Mouse (Mus musculus) cerebellum, postnatal 10 days (tissue): Measurements from ENCODE around the gene Gpatch4.

ENCODE experiments used
- DNase-seq, 2 experiments: peaks; one replicate each; pipeline ENCODE4 v3.0.0; 2021; ENCODE audit warnings: mixed read lengths in 2 of 2

The Gpatch4 gene

DNA sequence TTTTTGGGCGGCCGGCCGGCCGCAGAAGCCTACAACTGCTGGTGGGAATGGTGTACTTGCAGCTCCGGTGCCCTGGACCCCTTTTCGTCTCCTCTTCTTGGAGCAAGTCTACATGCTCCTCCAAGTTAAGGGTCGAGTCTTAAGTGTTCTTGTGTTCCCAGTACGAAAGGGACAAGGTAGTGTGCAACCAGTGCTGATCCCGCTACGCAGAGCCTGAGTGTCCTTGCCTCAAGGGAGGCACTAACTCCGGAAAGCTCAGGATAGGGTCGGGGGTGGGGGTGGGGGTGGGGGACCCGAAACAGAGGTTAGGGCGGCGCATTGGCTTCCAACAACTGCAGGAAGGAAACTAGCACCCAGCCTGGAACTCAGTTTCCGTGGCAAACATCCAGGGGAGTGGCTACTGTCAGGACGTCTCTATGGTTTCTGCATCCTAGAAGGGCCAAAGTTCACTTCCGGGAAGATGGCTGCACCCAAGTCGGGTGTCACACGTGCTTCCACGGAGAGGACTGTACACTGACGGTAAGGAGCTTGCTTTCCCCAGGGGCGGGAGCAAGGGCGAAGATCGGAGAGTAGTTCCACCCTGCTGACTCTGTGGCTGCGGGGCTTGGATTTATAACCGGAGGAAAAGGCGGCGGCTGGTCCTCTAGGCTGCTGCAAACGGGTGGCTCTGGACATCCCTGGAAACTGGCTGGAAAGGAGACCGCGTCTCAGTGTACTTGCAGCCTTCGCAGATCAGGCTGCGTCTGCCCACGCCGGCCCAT lies at the start of gene Gpatch4:
Gpatch4 (plus strand) TSS at position 448 of the 761 bp plus-strand sequence.
- peak; percentile 95 to 96 for DNase-seq

DNA sequence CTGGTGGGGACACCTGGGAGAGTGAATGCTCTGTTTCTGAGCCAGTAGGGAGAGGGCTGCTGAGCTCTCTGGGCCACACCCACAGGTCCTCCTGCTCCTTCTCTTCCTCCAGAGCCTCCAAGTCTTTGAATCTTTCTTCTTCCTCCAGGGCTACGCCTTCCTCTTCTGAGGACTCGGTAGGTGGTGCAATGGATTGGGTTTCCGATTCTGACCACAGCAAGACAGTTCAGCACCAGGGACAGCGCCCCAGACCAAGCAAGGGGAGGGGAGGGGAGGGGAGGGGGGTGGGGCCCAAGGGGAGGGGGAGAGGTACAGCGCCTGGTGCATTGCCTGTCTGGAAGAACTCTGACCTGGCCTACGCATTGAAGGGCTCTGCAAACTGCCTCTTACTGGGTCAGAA lies 49.5 kb upstream of the Gpatch4 start:
- no peak for DNase-seq

DNA sequence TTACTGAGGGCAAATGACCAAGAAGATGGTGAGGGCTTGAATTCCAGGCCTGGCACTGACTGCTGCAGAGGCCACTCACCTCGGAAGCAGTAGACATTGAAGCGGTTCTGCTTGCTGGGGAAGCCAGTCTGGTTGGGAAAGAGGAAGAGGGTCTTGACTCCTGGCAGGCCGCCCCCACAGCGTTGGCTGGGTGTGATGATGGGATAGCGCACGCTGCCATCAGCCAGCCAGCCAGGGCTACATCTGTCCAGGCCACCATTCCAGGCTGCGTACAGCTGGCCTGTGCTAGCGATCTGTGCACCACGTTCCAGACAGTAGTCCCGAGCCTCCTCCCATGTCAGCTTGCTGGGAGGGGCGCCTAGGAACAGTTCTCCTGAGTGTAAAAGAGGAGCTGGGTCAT lies 47.6 kb upstream of the Gpatch4 start:
- DNase-seq, result no peak

DNA sequence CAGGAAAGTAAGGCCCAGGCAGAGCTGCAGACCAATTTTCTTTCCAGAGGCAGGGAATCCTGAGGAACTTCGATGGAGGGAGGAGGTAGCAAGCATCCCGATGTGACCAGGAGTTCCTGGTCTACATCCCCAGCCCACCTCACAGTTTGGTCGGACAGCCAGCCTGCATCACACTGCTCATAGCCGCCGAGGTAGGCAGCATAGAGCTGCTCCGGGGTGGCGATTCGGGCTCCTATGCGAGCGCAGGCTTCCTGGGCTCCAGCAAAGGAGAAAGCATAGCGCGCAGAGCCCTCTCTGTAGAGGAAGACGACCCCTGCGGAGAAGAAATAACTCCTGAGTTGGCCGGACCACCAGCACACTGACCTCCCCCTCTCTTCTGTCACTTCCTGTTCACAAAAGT lies 46.5 kb upstream of the Gpatch4 start:
- DNase-seq, result no peak

DNA sequence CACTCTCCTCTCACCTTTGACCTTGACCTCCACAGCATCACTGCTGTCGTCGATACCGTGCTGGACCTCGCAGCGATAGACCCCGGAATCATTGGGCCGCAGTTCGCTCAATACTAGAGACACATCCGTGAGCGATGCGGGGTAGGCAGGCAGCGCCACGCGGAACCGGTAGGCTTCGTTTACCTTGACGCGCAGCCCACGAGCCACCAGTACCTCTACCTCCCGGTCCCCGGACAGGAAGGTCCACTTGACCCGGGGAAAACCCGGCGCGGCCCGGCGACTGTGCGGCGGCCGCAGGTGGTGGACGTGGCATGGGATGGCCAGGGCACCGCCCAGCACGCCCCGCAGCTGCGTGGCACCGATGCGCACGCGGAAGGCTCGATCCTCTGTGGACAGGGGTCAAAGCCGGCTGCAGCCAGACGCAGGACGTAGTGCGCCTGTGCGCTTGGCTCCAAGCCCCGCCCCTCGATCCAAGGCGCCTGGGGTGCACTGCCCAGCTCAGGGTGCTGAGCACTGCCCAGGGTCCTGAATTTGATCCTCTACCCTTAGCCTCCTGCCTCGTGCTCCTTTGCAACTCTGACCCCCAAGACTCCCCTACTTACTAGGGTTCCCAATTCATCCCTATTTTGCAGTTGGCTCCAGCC lies 45.8 kb upstream of the Gpatch4 start:
- DNase-seq, result peak; percentile 49 to 57

DNA sequence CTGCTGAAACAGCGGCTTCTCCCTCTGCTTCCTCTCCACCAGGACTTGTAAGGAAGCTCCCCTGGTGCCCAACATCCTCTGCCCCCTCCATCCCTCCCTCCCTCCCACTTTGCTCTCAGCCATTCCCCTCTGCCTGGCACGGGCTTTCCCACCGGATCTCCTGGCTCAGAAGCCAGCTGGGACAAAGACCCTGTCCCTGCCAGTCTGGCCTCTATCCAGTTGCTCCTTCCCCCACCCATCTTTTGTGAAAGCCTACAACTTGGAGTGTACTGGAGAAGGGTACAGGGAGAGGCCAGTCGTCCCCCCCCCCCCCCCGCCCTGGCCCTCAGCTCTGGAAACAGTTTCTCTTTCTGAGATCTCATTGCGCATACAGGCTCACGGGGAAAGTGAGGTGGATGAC lies 44.2 kb upstream of the Gpatch4 start:
- DNase-seq, result peak; percentile 68 to 79

DNA sequence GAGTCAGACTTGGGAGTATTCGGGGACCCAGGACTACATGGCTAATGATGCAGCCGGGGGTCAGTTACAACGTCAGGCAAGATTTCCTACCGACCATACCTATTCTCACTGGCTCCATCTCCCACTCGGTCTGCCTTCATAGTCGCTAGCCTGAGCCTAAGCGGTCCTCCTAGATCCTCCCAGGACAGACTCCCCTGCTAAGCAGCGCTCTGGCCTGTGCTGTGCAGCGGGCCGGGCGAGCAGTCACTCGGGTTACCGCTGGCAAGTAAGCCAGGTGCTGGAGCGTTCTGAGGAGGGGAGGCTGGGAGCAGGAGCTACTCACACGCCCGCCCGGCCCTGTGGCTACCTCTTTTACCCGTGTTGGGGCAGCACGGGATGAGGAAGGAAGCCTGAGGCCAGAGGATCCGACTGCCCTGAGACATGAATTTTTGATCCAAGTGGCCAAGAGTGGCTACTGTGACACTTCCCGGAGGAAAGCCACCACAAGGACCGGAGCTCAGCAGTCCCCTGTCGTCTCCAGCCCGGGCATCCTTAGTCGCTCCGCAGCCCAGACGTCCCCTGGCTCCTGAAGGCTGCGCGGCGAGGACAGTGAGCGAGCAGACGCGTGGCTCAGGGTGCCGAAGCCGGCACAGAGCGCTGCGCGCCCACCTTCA lies 43.5 kb upstream of the Gpatch4 start:
- DNase-seq, result no peak

DNA sequence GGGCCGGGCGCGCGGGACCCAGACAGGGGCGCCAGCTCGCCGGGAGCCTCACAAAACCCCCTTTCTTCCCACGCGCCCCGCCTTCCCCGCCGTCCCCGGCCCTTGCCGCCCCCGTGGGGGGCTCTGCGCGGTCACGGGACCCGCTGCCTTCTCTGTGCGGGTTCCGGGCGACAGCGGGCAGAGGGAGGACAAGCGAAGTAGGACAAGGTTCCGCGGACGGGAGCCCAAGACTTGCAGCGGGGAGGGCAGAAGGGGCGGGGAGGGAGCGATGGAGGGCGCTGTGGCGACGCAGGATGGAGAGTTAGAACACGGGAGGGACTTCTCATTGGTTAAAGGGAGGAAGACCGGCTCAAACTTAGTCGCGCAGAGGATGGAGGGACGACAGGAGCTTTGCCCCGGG lies 42.7 kb upstream of the Gpatch4 start, which contains the start of gene Bcan:
Bcan (minus strand) TSS at position 50 of the 400 bp plus-strand sequence.
- DNase-seq, result peak; percentile 63 to 67

DNA sequence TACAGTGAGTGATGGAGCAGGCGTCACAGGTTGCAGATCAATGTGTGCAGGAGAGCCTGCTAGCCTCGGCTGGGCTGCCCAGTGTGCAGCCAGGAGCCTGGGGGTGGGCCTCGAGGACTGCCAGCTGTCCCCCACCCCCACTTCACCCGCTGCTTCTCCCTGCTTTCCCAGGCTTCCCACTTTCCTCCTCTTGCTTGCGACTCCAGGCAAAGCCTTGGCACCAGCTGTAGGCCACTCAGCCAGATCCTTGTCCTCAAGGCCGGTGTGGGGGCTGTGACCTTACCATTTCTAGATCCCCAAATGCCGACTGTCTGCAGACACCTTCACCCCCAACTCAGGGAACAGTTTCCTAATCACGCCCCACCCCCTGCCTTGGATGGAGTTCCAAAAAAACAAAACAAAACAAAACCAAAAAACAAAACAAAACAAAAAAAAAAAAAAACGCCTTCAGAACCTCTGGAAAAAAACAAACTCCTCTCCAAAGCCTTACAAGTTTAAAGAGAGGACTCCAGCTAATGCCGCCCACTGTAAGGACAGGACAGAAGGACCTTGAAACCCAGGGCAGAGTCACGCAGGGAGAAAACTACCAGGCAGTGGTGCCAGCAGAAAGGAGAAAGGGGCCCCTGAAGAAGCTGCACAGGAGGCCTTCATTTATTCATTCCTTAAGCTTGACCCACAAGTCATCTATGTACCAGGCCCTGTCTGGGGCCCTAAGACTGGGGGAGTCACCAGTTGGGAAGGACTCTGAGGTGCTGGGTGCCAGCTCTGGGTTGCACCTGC lies 41.9 kb upstream of the Gpatch4 start:
- peak in 1 of 2 experiments; percentile 64 for DNase-seq

DNA sequence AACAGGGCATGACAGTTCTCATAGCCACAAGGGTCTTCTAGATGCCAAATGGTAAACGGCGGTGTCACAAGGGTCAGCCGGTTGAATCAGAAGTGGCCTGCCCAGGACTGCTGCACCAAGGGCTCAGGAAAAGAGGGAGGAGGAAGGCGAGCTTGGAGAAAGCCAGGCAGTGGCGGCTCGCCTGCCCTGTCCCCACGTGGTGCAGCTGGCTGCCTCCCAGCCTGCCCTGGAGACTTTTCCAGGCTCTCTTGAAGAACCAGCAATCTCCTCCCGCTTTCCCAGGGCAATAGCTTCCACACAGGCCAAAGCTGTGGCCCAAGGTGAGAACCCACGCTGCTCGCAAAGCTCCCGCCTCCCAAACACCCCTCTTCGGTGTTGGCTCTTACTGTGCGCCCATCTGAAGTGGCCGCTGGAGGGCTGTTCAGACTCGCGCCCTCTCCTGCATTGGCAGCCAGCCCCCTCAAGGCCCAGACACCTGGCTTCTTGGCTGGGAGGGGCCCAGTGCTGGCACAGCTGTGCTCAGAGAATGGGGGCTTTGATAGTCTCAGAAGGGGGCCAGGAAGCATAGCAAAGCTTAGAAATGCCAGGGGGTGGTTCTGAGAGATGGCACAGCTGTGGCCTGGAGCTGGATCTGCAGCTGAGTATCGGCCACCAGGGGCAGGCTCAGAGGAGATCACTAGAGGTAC lies 40.5 kb upstream of the Gpatch4 start:
- peak; percentile 69 to 78 for DNase-seq

DNA sequence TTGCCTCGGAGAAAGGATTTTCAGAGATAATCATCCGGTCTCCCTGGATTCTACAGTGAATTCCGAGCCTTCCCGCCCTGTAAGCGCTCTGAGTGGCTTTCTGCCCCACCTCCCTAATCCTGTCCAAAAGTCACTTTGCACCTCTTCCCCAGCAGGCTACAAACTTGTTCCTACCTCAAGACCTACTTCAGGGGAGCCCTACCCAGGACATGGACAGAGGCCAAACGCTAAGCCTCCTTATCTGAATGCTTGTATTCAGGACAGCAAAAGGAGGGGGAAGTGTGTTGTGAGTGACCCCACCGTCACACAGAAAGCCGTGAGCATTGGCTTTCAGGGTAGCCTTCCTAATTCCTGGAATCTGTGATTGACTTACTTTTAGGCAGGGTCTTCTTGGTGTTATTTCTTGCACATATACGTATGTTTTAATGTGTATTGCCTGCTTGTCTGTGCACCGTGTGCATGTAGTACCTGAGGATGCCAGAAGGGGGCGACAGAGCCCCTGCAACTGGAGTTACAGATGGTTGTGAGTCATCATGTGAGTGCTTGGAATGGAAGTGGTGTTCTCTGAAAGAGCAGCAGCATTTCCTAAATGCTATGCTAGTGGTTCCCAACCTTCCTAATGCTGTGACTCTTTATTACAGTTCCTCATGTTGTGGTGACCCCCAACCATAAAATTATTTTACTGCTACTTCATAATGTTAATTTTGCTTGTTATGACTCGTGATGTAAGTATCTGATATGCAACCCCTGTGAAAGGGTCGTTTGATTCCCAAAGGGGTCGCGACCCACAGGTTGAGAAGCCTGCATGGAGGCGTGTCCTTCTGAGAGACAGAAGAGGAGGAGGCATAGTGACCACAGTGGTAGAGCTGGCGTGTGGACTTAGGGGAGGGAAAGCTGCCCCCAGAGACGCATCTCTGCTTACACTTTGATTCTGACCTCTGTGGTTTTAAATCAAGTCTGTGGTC lies 36.8 kb upstream of the Gpatch4 start:
- peak in 1 of 2 experiments; percentile 47 for DNase-seq

DNA sequence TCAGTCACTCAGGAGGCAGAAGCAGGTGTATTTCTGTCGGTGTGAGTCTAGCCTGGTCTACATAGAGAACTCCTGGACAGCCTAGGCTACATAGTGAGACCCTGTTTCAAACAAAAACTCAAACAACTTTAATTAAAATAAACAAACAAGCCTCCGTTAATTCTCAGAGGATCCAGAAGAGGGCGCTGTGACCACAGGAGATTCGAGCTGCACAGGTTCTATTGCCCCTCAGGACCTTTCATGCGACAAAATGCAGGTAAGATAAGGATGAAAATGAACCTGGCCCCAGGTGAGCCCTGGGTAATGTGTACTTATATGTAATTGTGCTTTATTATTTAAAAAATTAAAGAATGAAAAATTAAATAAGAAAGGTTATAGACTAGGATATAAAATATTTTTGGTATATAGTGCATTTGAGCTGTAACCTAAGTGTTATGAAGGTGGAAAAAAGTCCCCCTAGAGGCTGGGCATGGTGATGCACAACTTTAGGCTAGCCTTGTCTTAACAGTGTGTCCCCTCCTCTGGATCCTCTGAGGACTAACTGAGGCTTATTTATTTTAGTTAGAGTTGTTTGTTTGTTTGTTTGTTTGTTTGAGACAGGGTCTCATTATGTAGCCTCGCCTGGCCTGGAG lies 32.2 kb upstream of the Gpatch4 start:
- peak; percentile 59 to 66 for DNase-seq

DNA sequence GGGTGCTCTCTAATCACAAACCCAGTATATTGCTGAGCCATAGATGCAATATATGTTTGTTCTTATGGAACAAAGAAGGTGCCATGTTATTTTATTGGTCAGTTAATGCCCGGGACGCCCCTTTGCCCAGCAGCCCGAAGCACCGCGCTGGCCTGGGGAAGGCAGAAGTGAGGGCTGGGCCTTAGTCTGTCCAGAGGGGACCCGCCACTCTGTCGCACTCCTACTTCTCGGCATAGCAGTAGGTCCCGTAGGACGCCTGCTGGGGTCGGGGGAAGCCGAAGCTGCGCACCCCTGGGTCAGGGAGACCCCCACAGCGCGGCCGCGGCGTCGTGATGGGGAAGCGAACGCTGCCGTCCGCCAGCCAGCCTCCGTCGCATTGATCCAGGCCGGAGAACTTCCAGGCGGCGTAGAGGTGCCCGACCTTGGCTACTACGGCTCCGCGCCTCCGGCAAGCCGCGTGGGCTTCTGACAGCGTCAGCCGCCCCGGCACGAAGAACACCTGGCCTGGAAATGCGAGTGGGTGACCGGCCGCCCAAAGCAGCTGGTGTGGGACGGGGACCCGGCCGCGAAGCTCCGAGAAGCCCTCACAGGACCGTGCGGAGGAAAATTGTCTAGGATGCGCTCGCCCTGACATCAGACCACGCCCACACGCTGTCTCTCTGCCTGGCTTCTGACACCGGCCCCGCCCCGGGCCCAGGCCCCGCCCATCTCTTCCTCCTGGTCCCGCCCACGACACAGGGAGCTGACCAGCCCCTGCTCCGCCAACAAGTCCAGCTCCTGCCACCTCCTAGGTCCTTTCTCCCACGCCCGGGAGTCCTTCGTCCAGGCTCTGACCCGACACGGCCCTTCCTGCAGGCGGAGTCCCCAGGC lies 20.4 kb upstream of the Gpatch4 start:
- peak; percentile 92 to 96 for DNase-seq

DNA sequence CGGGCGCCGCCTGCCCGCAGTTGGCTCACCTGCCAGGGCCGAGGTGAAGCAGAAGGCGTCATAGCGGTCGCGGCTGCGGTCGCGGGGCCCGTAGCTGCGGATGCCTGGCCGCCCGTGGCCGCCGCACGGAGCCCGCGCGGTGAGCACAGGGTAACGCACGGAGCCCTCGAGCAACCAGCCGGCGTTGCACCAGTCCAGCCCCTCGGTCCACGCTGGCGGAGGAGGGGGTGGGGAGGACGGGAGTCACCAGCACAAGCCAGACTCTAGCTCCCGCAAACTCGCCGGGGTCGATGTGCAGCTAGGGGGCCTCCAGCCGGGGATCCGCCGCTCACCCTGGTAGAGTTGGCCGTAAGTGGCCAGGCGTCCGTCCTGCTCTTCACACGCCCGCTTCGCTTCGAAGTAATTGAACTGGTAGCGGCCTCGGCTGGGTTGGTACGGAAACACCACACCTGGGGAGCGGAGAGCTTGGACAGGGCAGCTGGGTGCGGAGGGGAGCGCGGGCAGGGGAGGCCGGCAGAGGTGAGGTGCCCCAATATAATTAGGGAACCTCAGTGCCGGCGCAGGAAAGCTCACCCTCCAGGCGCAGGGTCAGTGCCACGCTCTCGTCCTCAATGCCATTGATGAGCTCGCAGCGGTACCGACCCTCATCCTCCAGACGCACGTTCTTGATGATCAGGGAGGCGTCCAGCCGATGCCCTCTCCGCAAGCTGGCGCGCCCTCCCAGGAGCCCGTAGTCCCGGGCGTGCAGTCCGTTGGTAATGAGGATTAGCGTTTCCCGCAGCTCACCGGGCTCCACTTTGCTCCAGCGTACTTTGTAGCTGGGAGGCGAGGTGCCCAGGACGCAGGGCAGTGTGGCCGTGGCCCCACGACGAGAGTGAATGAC lies 19.5 kb upstream of the Gpatch4 start:
- DNase-seq, result peak; percentile 15 to 32

DNA sequence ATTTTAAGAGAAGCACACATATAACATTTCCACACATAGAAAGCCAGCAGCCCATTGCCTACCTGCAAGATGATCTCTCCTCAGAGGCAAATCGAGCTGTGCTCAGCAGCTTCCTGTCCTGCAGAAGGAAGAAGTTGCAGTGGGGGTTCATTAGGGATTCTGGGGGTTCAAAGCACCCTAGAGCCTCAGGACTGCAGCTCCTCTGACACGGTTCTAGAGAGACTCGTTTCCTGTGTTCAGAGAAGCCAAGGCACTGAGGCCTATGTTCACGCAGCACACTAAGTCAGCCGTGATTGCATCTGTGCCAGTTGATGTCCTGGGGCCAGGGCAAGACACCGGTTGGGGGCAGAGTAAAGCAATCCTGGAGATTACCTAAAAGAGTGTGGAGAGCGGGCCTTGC lies 16.1 kb upstream of the Gpatch4 start:
- no peak for DNase-seq

DNA sequence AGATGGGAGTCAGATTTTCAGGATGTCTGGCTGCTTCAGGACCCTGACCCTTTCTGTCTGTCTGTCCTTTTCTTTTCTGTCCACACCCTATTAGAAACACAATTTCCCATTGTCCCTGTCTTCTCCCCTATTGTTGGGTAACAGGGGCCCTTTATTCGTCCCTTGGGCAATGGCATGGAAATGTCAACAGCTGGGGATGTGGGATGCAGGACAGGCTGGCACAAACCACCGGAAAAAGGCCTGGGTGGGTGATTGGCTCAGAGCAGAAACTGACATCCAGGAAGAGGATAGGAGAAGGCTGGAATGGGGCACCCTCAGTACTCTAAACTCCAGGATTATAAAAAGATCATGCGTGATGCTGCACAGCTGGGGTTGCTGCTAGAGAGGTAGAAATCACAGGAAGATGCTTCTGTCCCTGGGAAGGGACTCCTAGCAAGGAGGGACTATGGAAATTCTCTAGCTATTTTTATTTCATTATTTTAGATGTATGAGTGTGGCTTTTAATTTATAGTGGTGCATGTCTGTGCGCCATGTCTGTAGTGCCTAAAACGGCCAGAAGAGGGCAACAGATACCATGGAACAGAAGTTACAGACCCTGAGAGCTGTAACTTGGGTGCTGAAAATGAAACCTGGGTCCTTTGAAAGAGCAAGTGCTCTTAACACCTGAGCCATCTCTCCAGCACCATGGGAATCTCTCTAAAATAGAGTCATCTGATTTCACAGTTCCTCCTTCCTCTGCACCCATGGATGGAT lies 15.3 kb upstream of the Gpatch4 start, which contains the start of gene Hapln2:
Hapln2 (minus strand) TSS at position 150 of the 753 bp plus-strand sequence.
- DNase-seq, result peak; percentile 18 to 22

DNA sequence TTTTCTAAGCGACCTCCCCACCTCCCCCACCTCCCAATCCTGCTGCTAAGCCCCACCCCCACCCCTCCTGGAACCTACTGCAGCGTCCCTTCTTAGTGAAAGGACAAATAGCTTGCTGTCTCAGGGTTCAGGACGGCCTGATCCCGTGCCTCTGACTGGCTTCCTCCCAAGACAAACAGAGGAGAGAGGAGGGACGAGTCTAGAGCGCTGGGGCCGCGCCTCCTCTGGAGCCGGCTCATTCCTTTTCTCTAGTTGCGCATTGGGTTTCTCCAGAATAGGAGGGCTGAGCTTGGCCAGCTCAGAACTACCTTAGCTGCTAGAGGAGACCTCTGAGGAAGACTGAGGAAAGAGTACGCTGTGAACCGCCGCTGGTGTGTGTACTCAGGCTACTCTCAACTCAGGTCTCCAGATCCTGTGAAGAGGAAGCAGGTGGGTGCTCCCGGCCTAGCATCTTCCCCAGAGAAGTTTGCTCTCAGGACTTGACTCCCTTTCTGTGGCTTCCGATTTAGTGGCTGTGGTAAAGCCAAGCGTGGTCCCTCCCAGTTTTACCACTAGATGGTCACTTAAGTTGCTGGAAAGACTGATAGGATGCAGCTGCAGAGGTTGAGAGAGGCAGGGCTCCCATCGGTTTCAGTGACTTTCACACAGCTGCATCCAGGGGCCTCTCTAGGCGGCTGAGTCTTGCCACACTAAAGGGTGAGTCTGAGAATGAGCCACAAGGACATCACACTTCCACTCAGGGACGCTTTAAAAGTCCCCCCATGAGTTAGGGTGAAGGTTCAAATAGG lies 12.1 kb upstream of the Gpatch4 start:
- DNase-seq, result peak; percentile 28 to 31
